Mouse (Mus musculus) embryo, embryonic 11.5 days (tissue): ENCODE results near the gene Nav2.

Experiments used
- DNase-seq: peaks from one replicate; pipeline ENCODE4 v3.0.0-alpha.2; 2012; ENCODE audit warnings: low read depth, low spot score

The Nav2 gene

GRCm38 (mm10) chr7:49052871-49053618 is 144.5 kb downstream of the Nav2 start:
- no peak for DNase-seq

GRCm38 (mm10) chr7:49055273-49055672 is 146.8 kb downstream of the Nav2 start:
- no peak for DNase-seq

- no peak for DNase-seq
These were observed 149.9 kb downstream of the Nav2 start for GRCm38 (mm10) chr7:49058304-49059012.

GRCm38 (mm10) chr7:49064792-49065521 is 156.4 kb downstream of the Nav2 start:
- no peak for DNase-seq

- no peak for DNase-seq
These were observed 157.3 kb downstream of the Nav2 start for GRCm38 (mm10) chr7:49065621-49066475.

GRCm38 (mm10) chr7:49066828-49067227 is 158.3 kb downstream of the Nav2 start:
- no peak for DNase-seq

- DNase-seq: no peak
These were observed 161.0 kb downstream of the Nav2 start for GRCm38 (mm10) chr7:49069396-49069961.

- no peak for DNase-seq
These were observed 162.1 kb downstream of the Nav2 start for GRCm38 (mm10) chr7:49070621-49071020.

GRCm38 (mm10) chr7:49071141-49071567 is 162.6 kb downstream of the Nav2 start:
- DNase-seq: no peak

GRCm38 (mm10) chr7:49075333-49075934 is 166.9 kb downstream of the Nav2 start:
- no peak for DNase-seq

GRCm38 (mm10) chr7:49076283-49076694 is 167.8 kb downstream of the Nav2 start:
- DNase-seq: no peak

- no peak for DNase-seq
These were observed 170.4 kb downstream of the Nav2 start for GRCm38 (mm10) chr7:49078930-49079329.

- no peak for DNase-seq
These were observed 174.2 kb downstream of the Nav2 start for GRCm38 (mm10) chr7:49082585-49083165.

GRCm38 (mm10) chr7:49084768-49085167 is 176.3 kb downstream of the Nav2 start:
- no peak for DNase-seq

GRCm38 (mm10) chr7:49085759-49086158 is 177.2 kb downstream of the Nav2 start:
- DNase-seq: no peak

- DNase-seq: no peak
These were observed 178.6 kb downstream of the Nav2 start for GRCm38 (mm10) chr7:49087154-49087553.

- no peak for DNase-seq
These were observed 179.8 kb downstream of the Nav2 start for GRCm38 (mm10) chr7:49088198-49088912.

- DNase-seq: no peak
These were observed 182.9 kb downstream of the Nav2 start for GRCm38 (mm10) chr7:49091371-49091770.

- DNase-seq: no peak
These were observed 183.4 kb downstream of the Nav2 start for GRCm38 (mm10) chr7:49091921-49092320.

- no peak for DNase-seq
These were observed 185.1 kb downstream of the Nav2 start for GRCm38 (mm10) chr7:49093596-49093995.
